Mouse (Mus musculus) T-helper 1 cell (primary cell): ENCODE data around the gene Gadl1.

ENCODE experiments used
- in situ Hi-C: fragments of 300-600 bp; cut with MboI, MseI; formaldehyde crosslinking; loops from one replicate; pipeline ENCODE4 v1.15.1; 2025; ENCODE audit warnings: high pct_unique_total_duplicates

Gene Gadl1

GRCm38 (mm10) chr9:115909155-115909554, at the start of gene Gadl1:
Gene Gadl1 (plus strand): TSS chr9:115909455.
- in situ Hi-C loops: no loop called here

GRCm38 (mm10) chr9:115862802-115863201, 46.5 kb upstream of the Gadl1 start:
- in situ Hi-C loops: loop anchor here (25.0 kb wide), 1 partner anchor 174 kb away; no protein-coding TSS in a partner anchor

- in situ Hi-C loops: loop anchor here (25.0 kb wide), 1 partner anchor 174 kb away; no protein-coding TSS in a partner anchor
These were observed 45.9 kb upstream of the Gadl1 start for GRCm38 (mm10) chr9:115863326-115863725.

GRCm38 (mm10) chr9:115867277-115867676, 42.0 kb upstream of the Gadl1 start:
- in situ Hi-C loops: loop anchor here (25.0 kb wide), 1 partner anchor 170 kb away; no protein-coding TSS in a partner anchor

DNA sequence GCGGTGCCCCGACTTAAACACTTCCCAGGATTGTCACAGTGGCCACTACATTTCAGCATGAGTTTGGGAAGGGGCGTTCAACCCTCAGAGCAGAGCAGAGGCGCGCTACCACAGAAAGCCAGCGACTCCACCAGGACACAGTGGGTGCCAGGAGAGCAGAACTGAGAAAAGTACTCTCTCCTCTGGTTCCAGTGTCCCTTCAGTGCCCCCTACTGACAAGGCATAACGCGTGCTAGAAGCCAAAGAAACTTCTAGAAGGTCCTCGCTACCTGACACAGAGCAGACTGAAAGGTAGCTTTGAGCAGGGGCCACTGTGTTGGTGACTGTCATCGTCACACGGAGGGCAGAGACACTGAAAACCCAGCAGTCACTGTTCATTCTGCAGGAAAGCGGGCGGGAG, 39.1 kb upstream of the Gadl1 start:
- in situ Hi-C loops: loop anchor here (25.0 kb wide), 1 partner anchor 167 kb away; no protein-coding TSS in a partner anchor

- in situ Hi-C loops: loop anchor here (25.0 kb wide), 1 partner anchor 167 kb away; no protein-coding TSS in a partner anchor
These were observed 38.6 kb upstream of the Gadl1 start for GRCm38 (mm10) chr9:115870640-115871039.

DNA sequence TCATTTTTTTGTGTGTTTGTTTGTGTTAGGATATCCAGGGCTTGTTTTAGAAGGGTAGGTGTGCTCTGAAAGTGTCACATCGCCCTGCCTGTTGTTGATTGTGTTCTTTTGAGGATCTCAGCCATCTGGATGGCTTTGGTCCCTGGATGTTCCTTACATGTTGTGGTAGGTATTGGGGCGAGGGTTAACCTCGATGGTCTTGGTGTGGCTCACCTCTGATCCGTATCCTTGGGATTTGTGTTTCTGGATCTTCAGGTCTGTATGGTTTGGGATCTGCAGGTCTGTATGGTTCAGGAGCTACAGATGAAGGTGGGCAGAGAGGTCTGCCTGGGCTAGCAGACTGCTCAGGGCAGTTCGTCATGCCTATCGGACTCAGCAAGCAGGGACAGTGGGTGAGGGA, 28.8 kb upstream of the Gadl1 start:
- in situ Hi-C loops: no loop called here

GRCm38 (mm10) chr9:115881137-115881536, 28.1 kb upstream of the Gadl1 start:
- in situ Hi-C loops: no loop called here

GRCm38 (mm10) chr9:115882627-115883200, 26.5 kb upstream of the Gadl1 start:
- in situ Hi-C loops: no loop called here

DNA sequence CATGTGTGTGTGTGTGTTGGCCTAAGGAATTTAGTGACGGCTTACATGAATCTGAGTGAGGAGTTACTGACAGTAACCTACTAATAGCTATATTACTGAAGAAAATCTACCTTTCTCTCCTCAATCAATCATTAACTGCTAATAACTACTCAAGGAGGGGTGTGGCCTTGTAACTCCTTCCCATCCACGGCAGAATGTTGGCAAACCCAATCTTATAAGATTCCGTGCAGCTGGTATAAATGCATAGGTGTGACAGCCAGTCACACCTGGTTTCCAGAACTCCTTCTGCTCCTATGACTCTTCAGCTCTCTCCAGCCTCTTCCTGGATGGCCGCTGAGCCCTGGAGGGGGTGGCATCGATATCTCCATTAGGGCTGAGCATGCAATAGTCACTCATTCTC, 25.8 kb upstream of the Gadl1 start:
- in situ Hi-C loops: no loop called here

- in situ Hi-C loops: no loop called here
These were observed 21.7 kb upstream of the Gadl1 start for GRCm38 (mm10) chr9:115887571-115887970.

DNA sequence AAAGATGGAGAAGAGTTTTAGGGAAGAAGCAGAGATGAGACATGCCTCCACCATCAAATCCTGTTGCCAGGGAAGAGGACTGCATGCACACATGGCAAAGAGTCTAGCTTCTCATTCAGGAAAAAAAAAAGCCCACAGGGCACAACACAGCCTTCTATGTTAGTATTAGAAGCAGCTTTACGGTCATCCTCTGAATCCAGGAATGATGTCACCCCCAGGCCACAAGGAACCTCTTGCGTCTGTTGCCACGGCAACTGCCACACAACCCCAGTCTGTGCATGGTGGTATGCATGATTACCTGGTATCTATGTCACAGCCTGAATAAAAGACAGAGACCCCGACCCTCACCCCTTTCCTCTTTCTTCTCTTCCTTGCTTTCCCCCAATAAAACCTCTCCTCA, 16.1 kb upstream of the Gadl1 start:
- in situ Hi-C loops: no loop called here

DNA sequence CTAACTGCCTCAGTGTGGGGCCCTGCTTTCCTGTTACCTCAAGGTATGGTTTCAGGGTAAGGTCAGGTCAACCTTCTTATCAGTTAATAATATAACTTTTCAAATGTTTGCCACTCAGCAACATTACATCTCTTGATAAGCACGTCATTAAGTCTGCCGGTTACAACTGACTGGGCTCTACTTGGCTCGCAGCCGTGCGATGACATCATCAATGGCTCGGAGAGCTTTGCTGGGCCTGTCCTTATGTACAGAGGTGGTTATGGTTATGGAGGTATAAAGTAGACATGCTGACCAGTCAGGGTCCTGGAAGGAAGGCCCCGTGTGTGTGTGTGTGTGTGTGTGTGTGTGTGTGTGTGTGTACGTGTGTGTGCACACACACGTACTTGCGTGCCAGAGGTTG, 15.3 kb upstream of the Gadl1 start:
- in situ Hi-C loops: no loop called here

DNA sequence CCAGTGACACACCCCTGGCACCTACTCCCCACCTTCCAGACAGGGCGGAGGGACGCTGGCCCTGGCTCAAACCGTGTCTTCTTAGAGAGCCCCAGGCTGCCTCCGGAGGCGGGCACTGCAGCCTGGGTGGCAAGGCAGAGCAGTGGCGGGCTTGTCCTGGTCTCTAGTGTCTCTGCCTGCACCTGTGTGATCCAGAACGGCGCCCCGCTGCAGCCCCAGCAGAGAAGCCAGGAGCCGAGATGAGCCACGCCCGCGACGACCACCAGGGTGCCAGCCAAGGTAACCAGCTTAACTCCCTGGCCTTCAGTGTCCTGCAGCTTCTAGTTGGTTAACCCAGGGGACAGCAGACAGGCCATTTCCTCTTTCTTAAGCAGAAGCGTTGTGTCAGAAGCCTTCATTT, 930 bp upstream of the Gadl1 start:
- in situ Hi-C loops: no loop called here

- in situ Hi-C loops: no loop called here
These were observed 4.8 kb downstream of the Gadl1 start for GRCm38 (mm10) chr9:115914006-115914405.

GRCm38 (mm10) chr9:115915586-115916270, 6.5 kb downstream of the Gadl1 start:
- in situ Hi-C loops: no loop called here

DNA sequence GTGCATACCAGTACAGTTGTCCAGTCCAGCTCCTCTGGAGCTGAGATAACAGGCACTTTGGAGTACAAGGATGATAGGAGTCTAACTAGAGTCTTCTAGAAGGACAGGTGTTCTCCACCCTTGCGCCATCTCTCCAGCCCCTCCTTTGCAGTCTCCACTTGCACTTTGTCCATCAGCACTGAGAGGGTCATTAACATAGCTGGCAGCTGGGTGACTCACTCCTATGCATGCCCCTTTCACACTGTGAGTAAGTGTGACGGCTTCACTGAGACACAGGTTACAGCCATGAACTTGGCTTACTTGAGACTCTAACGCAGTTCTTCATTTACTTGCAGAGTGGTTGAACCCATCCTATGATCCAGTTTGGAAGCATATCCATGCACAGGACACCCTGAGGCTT, 10.5 kb downstream of the Gadl1 start:
- in situ Hi-C loops: no loop called here

DNA sequence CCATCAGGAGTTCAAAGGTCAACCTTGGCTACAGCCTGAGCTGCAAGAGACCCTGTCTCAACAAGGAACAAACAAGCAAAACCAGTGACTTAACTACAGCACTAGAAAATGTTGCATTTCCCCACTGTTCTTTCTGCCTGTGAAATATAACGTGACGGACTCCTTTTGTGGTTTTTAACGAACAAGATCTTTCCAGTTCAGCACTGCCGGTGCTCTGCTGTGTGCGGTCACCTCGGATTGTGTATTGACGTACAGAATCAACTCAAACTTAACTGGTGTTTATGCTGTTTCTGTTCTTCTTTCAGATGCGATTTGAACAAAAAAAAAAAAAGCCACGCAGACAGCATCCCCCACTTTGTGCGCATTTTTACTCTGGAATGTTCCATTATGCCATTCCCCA, 13.4 kb downstream of the Gadl1 start:
- in situ Hi-C loops: no loop called here

- in situ Hi-C loops: no loop called here
These were observed 14.8 kb downstream of the Gadl1 start for GRCm38 (mm10) chr9:115924094-115924493.

GRCm38 (mm10) chr9:115931803-115932202, 22.5 kb downstream of the Gadl1 start:
- in situ Hi-C loops: no loop called here

GRCm38 (mm10) chr9:115932741-115933140, 23.5 kb downstream of the Gadl1 start:
- in situ Hi-C loops: no loop called here

- in situ Hi-C loops: no loop called here
These were observed 24.1 kb downstream of the Gadl1 start for GRCm38 (mm10) chr9:115933243-115933964.

DNA sequence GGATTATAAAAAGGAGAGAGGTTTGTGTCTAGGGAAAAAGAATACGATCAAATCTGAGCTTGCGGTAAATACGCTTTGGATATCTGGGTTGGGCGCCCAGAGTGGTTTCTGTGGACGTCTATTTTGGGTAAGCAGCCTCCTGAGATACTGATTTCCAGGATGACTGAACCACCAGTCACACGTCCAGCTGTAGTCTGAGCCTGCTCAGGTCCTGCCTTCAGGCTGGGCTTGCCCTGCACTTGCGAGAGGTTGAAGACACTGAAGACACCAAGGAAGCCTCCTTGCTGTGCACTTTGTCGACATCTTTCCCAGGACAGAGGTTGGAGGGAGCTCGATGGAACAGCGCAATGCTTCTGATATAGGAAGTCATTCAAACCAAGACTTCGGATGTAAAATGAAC, 25.0 kb downstream of the Gadl1 start:
- in situ Hi-C loops: no loop called here
